Mouse (Mus musculus) ES-E14 (cell line): ENCODE measurements around the gene 1700011L22Rik. TPM values are rescaled to one million over a fixed set of nuclear protein-coding genes. Genes with fewer than 3 reads are reported as not detected.

Experiments
- DNase-seq: peaks from one replicate; pipeline ENCODE4 v3.0.0-alpha.2; 2013; ENCODE audit warnings: low read depth, low spot score
- H3K27ac ChIP-seq: 2 replicates; pipeline ENCODE4 v1.5.1; 2012; ENCODE audit warnings: low read depth, mild to moderate bottlenecking, low read length, moderate library complexity, mixed read lengths; ENCODE audit not compliant: poor library complexity, insufficient read depth, severe bottlenecking
- H3K36me3 ChIP-seq: 2 replicates; pipeline ENCODE4 v1.6.1; 2012; ENCODE audit warnings: mild to moderate bottlenecking, low read length, moderate library complexity, mixed read lengths; ENCODE audit not compliant: control insufficient read depth, poor library complexity, insufficient read depth, severe bottlenecking
- H3K4me1 ChIP-seq, 2 experiments: fragments of 150-350 bp in 1 of 2; sonication (generic) in 1 of 2; 2 replicates each; pipeline ENCODE4 v1.6.1; 2012; ENCODE audit warnings: low read length in 2 of 2, mild to moderate bottlenecking in 1 of 2, mixed read lengths in 1 of 2; ENCODE audit not compliant: control insufficient read depth in 2 of 2, insufficient read depth in 2 of 2, poor library complexity in 1 of 2
- H3K4me3 ChIP-seq, 2 experiments: fragments of 150-350 bp in 1 of 2; sonication (generic) in 1 of 2; 2 replicates each; pipeline ENCODE4 v1.5.1; 2012; ENCODE audit warnings: low read length in 2 of 2, low read depth in 1 of 2, mild to moderate bottlenecking in 1 of 2, mixed read lengths in 1 of 2; ENCODE audit not compliant: insufficient read depth in 1 of 2, poor library complexity in 1 of 2, severe bottlenecking in 1 of 2
- H3K9ac ChIP-seq: 2 replicates; pipeline ENCODE4 v1.6.1; 2012; ENCODE audit warnings: low read depth, mild to moderate bottlenecking, low read length, mixed read lengths; ENCODE audit not compliant: poor library complexity, insufficient read depth, severe bottlenecking
- H3K9me3 ChIP-seq: fragments of 150-350 bp; sonication (generic); 2 replicates; pipeline ENCODE4 v1.6.1; 2012; ENCODE audit warnings: low read depth, mild to moderate bottlenecking, low read length; ENCODE audit not compliant: control insufficient read depth, insufficient read depth
- CHD2 ChIP-seq: IDR thresholded peaks from 2 replicates; pipeline ENCODE4 v1.6.1; 2014; ENCODE audit warnings: mild to moderate bottlenecking, low read depth, low read length, inconsistent platforms
- HCFC1 ChIP-seq: IDR thresholded peaks from 2 replicates; pipeline ENCODE4 v1.6.1; 2012; ENCODE audit warnings: low read length, inconsistent platforms, borderline replicate concordance; ENCODE audit not compliant: insufficient read depth
- MAFK ChIP-seq: IDR thresholded peaks from 2 replicates; pipeline ENCODE4 v1.6.1; 2014; ENCODE audit warnings: mild to moderate bottlenecking, low read depth, low read length, inconsistent platforms; ENCODE audit not compliant: insufficient read depth
- ZC3H11A ChIP-seq: IDR thresholded peaks from 2 replicates; pipeline ENCODE4 v1.6.1; 2012; ENCODE audit warnings: low read depth, mild to moderate bottlenecking, inconsistent platforms, low read length, borderline replicate concordance
- ZNF384 ChIP-seq: IDR thresholded peaks from 2 replicates; pipeline ENCODE4 v1.6.1; 2012; ENCODE audit warnings: low read depth, low read length, inconsistent platforms
- in situ Hi-C, 2 experiments: fragments of 600-800 bp; cut with MboI; formaldehyde crosslinking; loops; one replicate each; pipeline ENCODE4 v1.15.1; 2025; ENCODE audit warnings: low sequenced_read_pairs in 2 of 2, inconsistent platforms in 1 of 2; ENCODE audit not compliant: unreplicated experiment in 2 of 2
- total RNA-seq: library from RNA; depleted of rRNA; stranded (reverse); fragments of 300-350 nt; gene quantifications from 2 replicates; pipeline ENCODE4 v1.2.3, GENCODE M21; 2012

Gene 1700011L22Rik
- total RNA-seq, 1 experiment = not detected

DNA sequence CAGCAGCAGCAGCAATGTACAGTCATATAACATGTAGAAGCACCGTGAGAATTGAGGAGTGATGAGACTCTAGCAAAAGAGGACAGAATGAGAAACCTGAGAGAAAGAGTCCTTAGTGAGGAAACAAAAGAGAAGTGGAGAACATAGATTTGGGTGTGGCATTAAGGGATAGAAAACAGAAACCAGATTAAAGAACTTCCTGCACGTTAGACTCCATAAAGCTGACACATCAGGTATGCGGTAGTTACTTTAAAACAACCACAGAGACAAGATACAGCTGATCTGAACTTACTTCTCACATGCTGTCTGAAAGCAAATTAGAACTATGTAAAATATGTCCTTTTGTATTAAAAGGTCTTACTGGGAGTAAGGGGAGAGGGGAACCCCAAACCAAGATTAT is 38.1 kb upstream of the 1700011L22Rik start:
- Histone ChIP-seq H3K9ac (no peak overlapping the region), H3K9me3 (no peaks in the 10 kb centered on the region), H3K4me1 (no peaks in the 10 kb centered on the region), H3K36me3 (no peaks in the 10 kb centered on the region), H3K4me3 (no peak overlapping the region), H3K27ac (no peak overlapping the region)
- in situ Hi-C loops = no loop called here
- TF ChIP-seq ZNF384 = no peak
- no peak for TF ChIP-seq HCFC1
- no peak for TF ChIP-seq ZC3H11A
- TF ChIP-seq MAFK = no peak
- TF ChIP-seq CHD2 = no peak
- DNase-seq = no peak

DNA sequence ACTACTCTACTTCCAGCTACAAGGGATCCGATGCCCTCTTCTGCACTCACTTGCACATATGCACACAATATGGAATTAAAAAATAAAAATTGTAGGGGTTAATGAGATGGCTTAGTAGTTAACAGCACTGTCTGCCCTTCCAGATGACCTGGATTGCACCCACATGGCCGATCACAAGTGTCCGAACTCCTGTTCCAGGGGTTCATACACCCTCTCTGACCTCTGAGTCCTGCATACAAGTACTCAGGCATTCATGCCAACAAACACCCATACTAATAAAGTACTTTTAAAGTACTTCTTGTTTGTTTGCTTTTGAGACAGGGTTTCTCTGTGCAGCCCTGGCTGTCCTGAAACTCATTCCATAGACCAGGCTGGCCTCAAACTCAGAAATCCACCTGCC is 36.3 kb upstream of the 1700011L22Rik start:
- in situ Hi-C loops = no loop called here
- Histone ChIP-seq H3K27ac (no peak overlapping the region), H3K9ac (no peak overlapping the region), H3K36me3 (no peaks in the 10 kb centered on the region), H3K4me3 (no peak overlapping the region), H3K9me3 (no peaks in the 10 kb centered on the region), H3K4me1 (no peaks in the 10 kb centered on the region)
- no peak for DNase-seq
- TF ChIP-seq ZNF384 = no peak
- TF ChIP-seq MAFK = no peak
- TF ChIP-seq HCFC1 = no peak
- no peak for TF ChIP-seq ZC3H11A
- TF ChIP-seq CHD2 = no peak

- in situ Hi-C loops = no loop called here
- H3K27ac ChIP-seq = no peak overlapping the region
- H3K36me3 ChIP-seq = no peaks in the 10 kb centered on the region
- no peak for TF ChIP-seq ZNF384
- TF ChIP-seq CHD2 = no peak
- H3K9me3 ChIP-seq = no peaks in the 10 kb centered on the region
- H3K4me1 ChIP-seq = no peaks in the 10 kb centered on the region
- no peak for DNase-seq
- H3K9ac ChIP-seq = no peak overlapping the region
- H3K4me3 ChIP-seq = no peak overlapping the region
These were observed 33.1 kb upstream of the 1700011L22Rik start for GRCm38 (mm10) chr8:79281376-79281890.

DNA sequence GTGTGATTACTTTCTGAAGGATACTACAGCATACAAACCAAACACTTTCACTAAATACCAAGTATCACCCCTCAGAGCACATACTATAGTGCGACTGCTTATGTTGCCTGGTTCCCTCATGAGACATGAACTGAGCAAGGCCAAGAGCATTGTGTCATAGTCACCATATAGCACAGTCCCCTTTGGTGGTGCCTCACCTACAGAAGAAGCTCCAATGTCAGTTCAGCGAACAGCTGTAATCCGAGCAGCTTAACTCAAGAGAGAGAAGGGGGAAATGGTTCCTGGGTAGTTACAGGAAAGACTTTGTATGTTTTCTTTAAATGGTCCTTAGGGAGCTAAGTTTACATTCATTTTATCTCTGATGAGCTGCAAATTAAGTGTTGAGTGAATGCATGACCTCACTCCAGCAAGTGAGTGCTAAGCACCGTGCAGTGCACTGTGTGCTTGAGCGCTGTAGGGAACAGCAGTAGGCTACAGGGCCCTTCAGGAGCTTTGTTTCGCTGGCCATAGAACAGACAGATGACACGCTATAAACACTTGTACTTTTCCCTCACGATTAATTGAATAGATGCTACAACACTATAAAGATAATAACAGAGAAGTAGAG is 29.0 kb upstream of the 1700011L22Rik start:
- DNase-seq = no peak
- Histone ChIP-seq H3K4me1 (no peaks in the 10 kb centered on the region), H3K9ac (no peak overlapping the region), H3K36me3 (no peaks in the 10 kb centered on the region; the same call in 1 of the 2 replicates), H3K9me3 (no peaks in the 10 kb centered on the region), H3K4me3 (no peak overlapping the region), H3K27ac (no peak overlapping the region)
- in situ Hi-C loops = no loop called here
- TF ChIP-seq ZNF384 (no peak), CHD2 (no peak), ZC3H11A (no peak), HCFC1 (no peak), MAFK (no peak)

GRCm38 (mm10) chr8:79274940-79275339 is 26.6 kb upstream of the 1700011L22Rik start:
- Histone ChIP-seq H3K4me3 (no peak overlapping the region), H3K9ac (no peak overlapping the region), H3K9me3 (no peaks in the 10 kb centered on the region), H3K27ac (no peak overlapping the region), H3K36me3 (no peaks in the 10 kb centered on the region; the same call in 1 of the 2 replicates), H3K4me1 (no peaks in the 10 kb centered on the region)
- no peak for DNase-seq
- in situ Hi-C loops = no loop called here
- TF ChIP-seq HCFC1 (no peak), CHD2 (no peak), MAFK (no peak), ZC3H11A (no peak), ZNF384 (no peak)
